Mouse (Mus musculus): Measurements from ENCODE around the gene Mov10. TPM values are rescaled to one million over a fixed set of nuclear protein-coding genes. Genes with fewer than 3 reads are reported as not detected.

The Mov10 gene
- 9.7 TPM for polyA plus RNA-seq (2014; fragmentation: Illumina TruSeq; extraction: RNeasy Lipid Tissue Mini Kit (QIAGEN cat#74804); ENCODE audit: low read depth, low replicate concordance)

DNA sequence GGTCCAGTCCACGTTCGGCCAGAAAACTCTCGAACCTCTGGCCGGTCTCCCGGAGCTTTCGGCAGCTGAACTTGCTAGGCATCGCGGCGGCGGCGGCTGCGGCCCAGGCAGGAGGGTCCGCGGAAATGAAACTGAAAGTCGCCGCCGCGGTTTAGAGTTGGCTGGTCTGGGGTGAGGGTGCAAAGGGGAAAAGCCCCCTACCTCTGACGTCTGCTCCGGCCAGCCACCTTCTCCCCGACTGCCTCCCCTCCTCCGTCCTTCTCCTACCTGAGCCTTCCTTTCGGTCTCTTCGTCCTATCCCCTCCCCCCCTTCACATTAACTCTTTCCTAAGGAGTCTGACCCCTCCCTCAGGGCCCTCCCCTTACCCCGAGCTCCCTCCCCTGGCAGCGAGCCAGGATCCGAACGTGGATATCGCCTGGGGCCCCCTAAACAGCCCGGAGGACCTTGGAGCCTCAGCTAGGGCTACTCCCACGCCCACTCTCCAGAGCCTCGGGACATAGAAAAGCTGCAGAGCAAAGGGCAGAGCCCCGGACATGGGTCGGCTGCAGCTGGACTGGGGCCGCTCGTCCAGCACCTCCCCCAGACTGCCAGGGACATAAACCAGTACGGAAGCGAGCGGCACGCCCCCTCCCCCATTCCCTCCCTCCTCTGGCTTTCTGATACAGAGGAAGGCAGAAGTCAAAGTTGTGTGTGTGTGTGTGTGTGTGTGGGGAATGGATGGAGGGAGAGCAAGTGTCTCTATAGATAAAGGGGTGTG is at the start of gene Mov10:
TSS of gene Mov10 (minus strand) at position 573 of the 758 bp plus-strand sequence.

DNA sequence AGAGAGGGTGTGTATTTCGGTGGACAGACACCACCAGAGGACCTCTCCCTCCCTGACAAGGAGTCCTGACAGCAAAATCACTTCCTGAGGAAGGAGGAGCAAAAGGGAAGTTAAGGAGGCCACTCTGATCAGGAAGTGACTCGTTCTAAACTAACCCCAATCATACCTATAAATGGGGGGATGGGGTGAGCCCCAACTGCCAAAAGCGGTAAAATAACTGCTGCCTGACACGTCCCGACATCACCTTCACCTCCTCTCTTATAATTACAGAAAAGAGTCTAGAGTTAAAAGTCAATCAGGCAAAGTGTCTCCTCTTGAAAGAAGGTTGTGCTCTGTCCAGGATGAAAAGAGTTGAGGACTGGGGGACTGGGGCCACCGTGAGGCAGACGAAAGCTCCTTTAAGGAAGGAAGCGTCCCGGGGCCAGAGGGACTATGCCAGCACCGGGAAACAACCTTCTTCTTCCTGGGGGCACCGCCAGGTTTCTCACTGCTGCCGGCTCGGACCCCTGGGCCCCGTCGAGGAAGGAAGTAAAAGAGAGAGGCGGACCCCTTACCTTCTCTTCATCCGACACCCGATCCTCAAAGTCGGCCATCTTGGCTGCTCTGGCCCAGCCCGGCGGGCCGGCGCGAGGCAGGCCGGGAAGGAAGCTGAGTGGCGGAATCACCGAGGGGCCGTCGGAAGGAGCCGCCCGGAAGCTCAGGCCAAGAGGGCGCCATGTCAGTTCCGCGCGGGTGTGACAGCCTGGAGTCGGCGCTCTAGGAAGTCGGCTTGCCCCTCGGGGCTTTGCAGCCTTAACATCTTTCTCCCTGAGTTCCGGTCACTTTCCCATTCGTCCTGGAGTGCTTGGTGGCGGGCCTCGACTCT is 45.7 kb upstream of the Mov10 start, which contains the start of the genes St7l and Capza1:
TSS of gene St7l (plus strand) at position 220 of the 865 bp plus-strand sequence.
TSS of gene Capza1 (minus strand) at position 720 of the 865 bp plus-strand sequence.

DNA sequence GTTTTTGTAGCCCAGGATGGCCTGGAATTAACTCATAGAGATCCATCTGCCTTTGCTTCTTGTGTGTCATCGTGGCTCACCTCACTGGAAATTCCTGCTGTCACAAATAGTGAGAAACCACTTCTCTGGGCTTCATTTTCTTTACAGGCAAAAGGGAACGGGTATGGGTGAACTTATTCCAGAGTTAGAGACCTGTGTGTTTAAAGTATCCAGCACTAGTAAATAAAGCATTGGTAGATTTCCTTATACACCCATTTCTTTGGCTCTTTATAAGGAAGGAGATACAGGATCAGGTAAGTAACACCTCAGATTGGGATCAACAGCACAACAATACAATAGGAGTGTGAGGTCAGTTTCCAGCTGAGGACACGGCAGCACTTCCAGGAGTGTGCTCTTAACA is 30.3 kb downstream of the Mov10 start, which contains the start of gene Rhoc:
TSS of gene Rhoc (plus strand) at position 301 of the 400 bp plus-strand sequence.

DNA sequence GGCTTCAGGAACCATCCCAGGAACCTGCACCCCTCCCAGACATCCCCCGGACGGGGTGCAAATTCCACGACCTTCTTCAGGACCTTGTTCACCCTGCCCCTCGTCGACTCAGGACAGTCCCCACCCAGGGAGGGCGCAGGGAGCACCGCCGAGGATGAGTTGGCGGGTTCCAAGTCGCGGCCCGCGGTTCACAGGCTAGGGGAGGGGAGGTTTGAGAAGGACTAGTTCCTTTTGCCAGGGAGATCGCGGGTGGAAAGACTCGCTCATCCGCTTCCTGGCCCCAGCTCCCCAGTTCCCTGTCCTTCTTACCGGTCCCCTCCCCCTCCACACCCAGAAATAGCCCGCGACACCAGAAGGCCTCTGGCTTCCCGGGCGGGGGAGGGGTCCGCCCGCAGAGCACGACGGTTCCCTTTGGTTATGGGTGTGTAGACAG is 36.9 kb downstream of the Mov10 start, which contains the start of gene Fam19a3:
TSS of gene Fam19a3 (minus strand) at position 370 of the 433 bp plus-strand sequence.

DNA sequence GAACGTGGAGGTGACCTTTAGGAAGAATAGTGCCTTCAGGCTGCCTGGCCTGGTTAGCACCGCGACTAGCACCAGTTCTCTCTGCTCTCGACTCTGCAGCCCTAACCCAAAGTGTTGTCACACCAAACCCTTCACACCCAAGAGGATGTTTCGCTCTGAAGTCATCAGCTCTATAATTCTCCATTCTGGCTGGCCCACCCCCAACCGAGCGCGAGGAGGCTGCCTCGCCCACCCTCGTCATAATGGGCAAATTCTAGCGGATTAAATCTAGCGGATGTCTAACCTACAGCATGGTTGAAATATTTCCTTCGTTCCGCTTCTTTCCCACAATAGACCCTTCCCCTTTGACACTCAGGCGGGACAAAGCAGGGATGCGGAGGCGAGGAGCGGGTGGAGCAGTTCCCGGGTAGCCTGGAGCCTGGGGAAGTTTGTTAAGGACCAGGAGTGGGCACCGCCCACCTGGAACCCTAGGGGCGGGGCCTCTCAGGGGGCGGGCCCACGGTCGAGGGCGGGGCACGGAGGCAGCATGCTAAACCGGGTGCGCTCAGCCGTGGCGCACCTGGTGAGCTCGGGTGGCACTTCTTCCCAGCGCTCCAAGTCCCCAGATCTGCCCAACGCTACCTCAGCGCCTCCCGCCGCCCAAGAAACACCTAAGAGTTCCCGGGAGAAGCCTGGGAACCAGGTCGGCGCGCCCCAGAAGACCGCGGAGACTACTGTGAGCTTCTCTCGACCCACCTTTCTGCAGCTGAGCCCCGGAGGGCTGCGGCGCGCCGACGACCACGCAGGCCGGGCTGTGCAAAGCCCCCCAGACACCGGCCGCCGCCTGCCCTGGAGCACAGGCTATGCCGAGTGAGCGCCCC is 37.6 kb downstream of the Mov10 start, which contains the start of gene Ppm1j:
TSS of gene Ppm1j (plus strand) at position 496 of the 860 bp plus-strand sequence.

Other genes with a start within 250 kb of the Mov10 start
- gene Slc16a1, start 179.9 kb downstream of the Mov10 start, polyA plus RNA-seq (2014; fragmentation: Illumina TruSeq; extraction: RNeasy Lipid Tissue Mini Kit (QIAGEN cat#74804); ENCODE audit: low read depth, low replicate concordance), result 23.4 TPM
- gene Ppm1j, start 37.5 kb downstream of the Mov10 start, polyA plus RNA-seq (2014; fragmentation: Illumina TruSeq; extraction: RNeasy Lipid Tissue Mini Kit (QIAGEN cat#74804); ENCODE audit: low read depth, low replicate concordance), result 6.2 TPM
- 0.27 TPM for gene Fam19a3, start 36.7 kb downstream of the Mov10 start, polyA plus RNA-seq (2014; fragmentation: Illumina TruSeq; extraction: RNeasy Lipid Tissue Mini Kit (QIAGEN cat#74804); ENCODE audit: low read depth, low replicate concordance)
- 98.6 TPM for gene Rhoc, start 30.2 kb downstream of the Mov10 start, polyA plus RNA-seq (2014; fragmentation: Illumina TruSeq; extraction: RNeasy Lipid Tissue Mini Kit (QIAGEN cat#74804); ENCODE audit: low read depth, low replicate concordance)
- 15.3 TPM for gene St7l, start 45.4 kb upstream of the Mov10 start, polyA plus RNA-seq (2014; fragmentation: Illumina TruSeq; extraction: RNeasy Lipid Tissue Mini Kit (QIAGEN cat#74804); ENCODE audit: low read depth, low replicate concordance)
- gene Capza1, start 45.9 kb upstream of the Mov10 start, polyA plus RNA-seq (2014; fragmentation: Illumina TruSeq; extraction: RNeasy Lipid Tissue Mini Kit (QIAGEN cat#74804); ENCODE audit: low read depth, low replicate concordance), result 63.8 TPM
- gene Wnt2b, start 143.4 kb upstream of the Mov10 start, polyA plus RNA-seq (2014; fragmentation: Illumina TruSeq; extraction: RNeasy Lipid Tissue Mini Kit (QIAGEN cat#74804); ENCODE audit: low read depth, low replicate concordance), result 8.5 TPM
- 17.3 TPM for gene Cttnbp2nl, start 234.6 kb upstream of the Mov10 start, polyA plus RNA-seq (2014; fragmentation: Illumina TruSeq; extraction: RNeasy Lipid Tissue Mini Kit (QIAGEN cat#74804); ENCODE audit: low read depth, low replicate concordance)
- not detected for gene 4930564D02Rik, start 248.3 kb upstream of the Mov10 start, polyA plus RNA-seq (2014; fragmentation: Illumina TruSeq; extraction: RNeasy Lipid Tissue Mini Kit (QIAGEN cat#74804); ENCODE audit: low read depth, low replicate concordance)

Measured in adipose tissue, adult 10 weeks (tissue).